Mouse (Mus musculus) heart, adult 2 months (tissue): ENCODE results near the gene Gadd45gip1.

Experiments used
- CTCF ChIP-seq: fragments of 200-600 bp; IDR thresholded peaks from 2 replicates; pipeline ENCODE4 v1.8.1; 2022; ENCODE audit warnings: antibody characterized with exemption, mild to moderate bottlenecking, moderate library complexity
- EP300 ChIP-seq: fragments of 200-500 bp; IDR thresholded peaks from 2 replicates; pipeline ENCODE4 v1.6.1; 2011; ENCODE audit warnings: low read depth, low read length, control low read depth; ENCODE audit not compliant: insufficient read depth

DNA sequence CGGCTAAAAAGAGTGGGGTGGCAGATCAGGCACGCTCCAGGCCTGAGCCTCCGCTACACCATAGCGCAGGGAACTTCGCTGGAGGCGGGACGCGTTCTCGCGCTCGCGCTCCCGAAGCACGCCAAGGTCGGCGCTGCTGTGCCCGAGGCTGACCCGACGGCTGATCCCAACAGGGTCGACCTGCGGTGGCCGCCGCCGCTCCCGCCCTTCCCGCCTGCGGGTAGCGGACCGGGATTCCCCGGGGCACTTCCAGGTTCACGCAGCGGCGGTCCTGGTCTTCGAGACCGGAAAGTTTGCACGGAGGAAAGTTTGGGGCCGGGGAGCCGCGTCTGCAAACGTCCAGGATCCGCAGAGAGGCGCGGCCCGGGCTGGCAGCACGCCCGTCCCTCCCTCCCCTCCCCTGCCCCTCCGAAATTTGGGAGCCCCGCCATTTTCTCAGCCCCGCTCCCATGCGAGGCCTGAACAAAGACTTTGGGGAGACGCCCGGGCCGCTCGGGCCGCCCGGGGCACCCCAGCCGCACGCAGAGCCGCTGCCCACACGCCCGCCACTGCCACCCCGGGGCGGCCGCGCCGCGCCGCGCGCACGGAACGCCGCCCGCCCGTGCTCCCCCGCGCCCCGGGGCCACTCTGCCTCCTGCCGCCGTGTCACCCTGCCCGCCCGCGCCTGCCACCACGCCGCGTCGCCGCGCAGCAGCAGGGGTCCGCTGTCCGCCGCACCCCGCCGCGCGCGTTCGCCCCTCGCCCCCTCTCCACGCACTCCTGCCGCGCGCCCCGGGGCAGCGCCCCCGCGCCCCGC is 32.0 kb upstream of the Gadd45gip1 start:
- TF ChIP-seq CTCF (peak; percentile 20; the same call in 1 of the 2 replicates), EP300 (no peak)
